Mouse (Mus musculus): ENCODE data around the gene Tnpo1. TPM values are rescaled to one million over a fixed set of nuclear protein-coding genes. Genes with fewer than 3 reads are reported as not detected.

The Tnpo1 gene
- polyA plus RNA-seq, 1 experiment, result 44.1 TPM

DNA sequence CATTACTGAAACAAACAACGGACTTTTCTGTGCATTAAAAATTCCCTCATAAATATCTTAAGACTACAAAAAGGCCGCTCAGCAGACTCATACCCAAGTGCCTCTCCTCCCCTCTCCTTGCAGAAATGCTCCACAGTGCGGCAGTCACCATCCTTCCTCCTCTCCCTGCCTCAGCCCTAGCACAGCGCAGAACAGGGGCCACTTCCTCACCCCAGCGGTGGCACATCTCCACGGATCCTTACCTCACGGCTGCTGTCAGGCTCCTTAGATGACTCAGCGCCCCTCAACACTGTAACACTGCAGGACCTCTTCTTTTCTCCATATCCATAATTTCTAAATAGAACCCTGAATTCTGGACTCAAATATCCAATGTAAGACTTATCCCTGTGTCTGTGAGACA is 13.6 kb downstream of the Tnpo1 start:
- Histone ChIP-seq H3K27me3 (ENCODE audit: control insufficient read depth, insufficient read depth, insufficient read length) (no peaks in the 10 kb centered on the region), H3K4me3 (ENCODE audit: insufficient read depth, poor library complexity, severe bottlenecking) (no peak overlapping the region), H3K36me3 (ENCODE audit: control insufficient read depth, insufficient read depth) (peaks cover 8% of the 10 kb centered on the region), H3ac (ENCODE audit: control insufficient read depth, insufficient read length, low read depth) (no peak overlapping the region), H3K79me2 (ENCODE audit: control insufficient read depth, insufficient read depth) (peaks cover 100% of the 10 kb centered on the region), H3K79me3 (ENCODE audit: low read depth) (peaks cover 95% of the 10 kb centered on the region)
- TF ChIP-seq USF1 (IDR thresholded peaks at IDR 0.05; ENCODE audit: low read depth), result no peak
- no peak for TF ChIP-seq MYOD1 (IDR thresholded peaks at IDR 0.05; ENCODE audit: control insufficient read depth, insufficient read length, low read depth)
- TF ChIP-seq CTCF (IDR thresholded peaks at IDR 0.05; ENCODE audit: control insufficient read depth, insufficient read depth, insufficient read length), result no peak
- TF ChIP-seq CEBPB (IDR thresholded peaks at IDR 0.05; ENCODE audit: low read depth), result no peak
- no peak for TF ChIP-seq FOSL1 (IDR thresholded peaks at IDR 0.05; ENCODE audit: insufficient read depth, low read length, poor library complexity, severe bottlenecking)
- no peak for TF ChIP-seq MYOG (IDR thresholded peaks at IDR 0.05; ENCODE audit: control insufficient read depth, extremely low read depth, insufficient read length)
- no peak for TF ChIP-seq MAX (IDR thresholded peaks at IDR 0.05)

GRCm38 (mm10) chr13:98910801-98911200 is 15.4 kb downstream of the Tnpo1 start:
- TF ChIP-seq USF1 (IDR thresholded peaks at IDR 0.05; ENCODE audit: low read depth) (no peak), FOSL1 (IDR thresholded peaks at IDR 0.05; ENCODE audit: insufficient read depth, low read length, poor library complexity, severe bottlenecking) (no peak), MYOD1 (IDR thresholded peaks at IDR 0.05; ENCODE audit: control insufficient read depth, insufficient read length, low read depth) (no peak), MAX (IDR thresholded peaks at IDR 0.05) (no peak), CTCF (IDR thresholded peaks at IDR 0.05; ENCODE audit: control insufficient read depth, insufficient read depth, insufficient read length) (no peak), CEBPB (IDR thresholded peaks at IDR 0.05; ENCODE audit: low read depth) (no peak), MYOG (IDR thresholded peaks at IDR 0.05; ENCODE audit: control insufficient read depth, extremely low read depth, insufficient read length) (no peak)
- H3K79me2 ChIP-seq (ENCODE audit: control insufficient read depth, insufficient read depth), result peaks cover 100% of the 10 kb centered on the region
- no peaks in the 10 kb centered on the region for H3K27me3 ChIP-seq (ENCODE audit: control insufficient read depth, insufficient read depth, insufficient read length)
- H3K4me3 ChIP-seq (ENCODE audit: insufficient read depth, poor library complexity, severe bottlenecking), result no peak overlapping the region
- no peak overlapping the region for H3ac ChIP-seq (ENCODE audit: control insufficient read depth, insufficient read length, low read depth)
- H3K79me3 ChIP-seq (ENCODE audit: low read depth), result peaks cover 95% of the 10 kb centered on the region
- H3K36me3 ChIP-seq (ENCODE audit: control insufficient read depth, insufficient read depth), result peaks cover 3% of the 10 kb centered on the region

DNA sequence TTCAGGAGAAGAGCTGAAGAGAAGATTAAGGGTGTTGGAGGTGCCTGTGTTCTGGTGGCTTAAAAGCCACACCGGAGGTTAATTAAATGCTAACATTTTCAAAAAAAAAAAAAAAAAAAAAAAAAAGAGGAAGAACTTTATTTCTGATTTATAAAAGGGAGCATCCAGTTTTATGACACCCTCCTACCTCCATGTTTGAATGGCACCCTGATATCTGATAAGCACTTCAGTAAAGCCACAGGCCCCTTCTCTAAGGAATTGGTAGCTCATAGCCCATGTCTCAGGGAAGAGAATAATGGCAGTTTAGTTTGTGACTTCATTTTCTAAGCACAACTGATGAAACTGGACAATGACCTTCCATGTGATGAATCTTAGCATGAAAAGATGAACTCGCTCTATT is 21.6 kb downstream of the Tnpo1 start:
- no peak overlapping the region for H3ac ChIP-seq (ENCODE audit: control insufficient read depth, insufficient read length, low read depth)
- H3K79me3 ChIP-seq (ENCODE audit: low read depth), result peaks cover 88% of the 10 kb centered on the region
- TF ChIP-seq CTCF (IDR thresholded peaks at IDR 0.05; ENCODE audit: control insufficient read depth, insufficient read depth, insufficient read length) (no peak), CEBPB (IDR thresholded peaks at IDR 0.05; ENCODE audit: low read depth) (no peak), USF1 (IDR thresholded peaks at IDR 0.05; ENCODE audit: low read depth) (no peak), MYOG (IDR thresholded peaks at IDR 0.05; ENCODE audit: control insufficient read depth, extremely low read depth, insufficient read length) (no peak), MYOD1 (IDR thresholded peaks at IDR 0.05; ENCODE audit: control insufficient read depth, insufficient read length, low read depth) (no peak), FOSL1 (IDR thresholded peaks at IDR 0.05; ENCODE audit: insufficient read depth, low read length, poor library complexity, severe bottlenecking) (no peak), MAX (IDR thresholded peaks at IDR 0.05) (no peak)
- H3K79me2 ChIP-seq (ENCODE audit: control insufficient read depth, insufficient read depth), result peaks cover 100% of the 10 kb centered on the region
- H3K36me3 ChIP-seq (ENCODE audit: control insufficient read depth, insufficient read depth), result peaks cover 14% of the 10 kb centered on the region
- H3K27me3 ChIP-seq (ENCODE audit: control insufficient read depth, insufficient read depth, insufficient read length), result no peaks in the 10 kb centered on the region
- H3K4me3 ChIP-seq (ENCODE audit: insufficient read depth, poor library complexity, severe bottlenecking), result no peak overlapping the region

- no peak overlapping the region for H3ac ChIP-seq (ENCODE audit: control insufficient read depth, insufficient read length, low read depth)
- peaks cover 14% of the 10 kb centered on the region for H3K36me3 ChIP-seq (ENCODE audit: control insufficient read depth, insufficient read depth)
- TF ChIP-seq MYOD1 (IDR thresholded peaks at IDR 0.05; ENCODE audit: control insufficient read depth, insufficient read length, low read depth) (no peak), USF1 (IDR thresholded peaks at IDR 0.05; ENCODE audit: low read depth) (no peak), CTCF (IDR thresholded peaks at IDR 0.05; ENCODE audit: control insufficient read depth, insufficient read depth, insufficient read length) (no peak), MYOG (IDR thresholded peaks at IDR 0.05; ENCODE audit: control insufficient read depth, extremely low read depth, insufficient read length) (no peak), CEBPB (IDR thresholded peaks at IDR 0.05; ENCODE audit: low read depth) (no peak), FOSL1 (IDR thresholded peaks at IDR 0.05; ENCODE audit: insufficient read depth, low read length, poor library complexity, severe bottlenecking) (no peak), MAX (IDR thresholded peaks at IDR 0.05) (no peak)
- peaks cover 99% of the 10 kb centered on the region for H3K79me2 ChIP-seq (ENCODE audit: control insufficient read depth, insufficient read depth)
- H3K4me3 ChIP-seq (ENCODE audit: insufficient read depth, poor library complexity, severe bottlenecking), result no peak overlapping the region
- peaks cover 88% of the 10 kb centered on the region for H3K79me3 ChIP-seq (ENCODE audit: low read depth)
- H3K27me3 ChIP-seq (ENCODE audit: control insufficient read depth, insufficient read depth, insufficient read length), result no peaks in the 10 kb centered on the region
Observed at GRCm38 (mm10) chr13:98902366-98903025, 23.7 kb downstream of the Tnpo1 start.

- no peak for TF ChIP-seq CEBPB (IDR thresholded peaks at IDR 0.05; ENCODE audit: low read depth)
- no peak for TF ChIP-seq CTCF (IDR thresholded peaks at IDR 0.05; ENCODE audit: control insufficient read depth, insufficient read depth, insufficient read length)
- no peak for TF ChIP-seq USF1 (IDR thresholded peaks at IDR 0.05; ENCODE audit: low read depth)
- no peak for TF ChIP-seq MAX (IDR thresholded peaks at IDR 0.05)
- TF ChIP-seq FOSL1 (IDR thresholded peaks at IDR 0.05; ENCODE audit: insufficient read depth, low read length, poor library complexity, severe bottlenecking), result no peak
- no peak for TF ChIP-seq MYOD1 (IDR thresholded peaks at IDR 0.05; ENCODE audit: control insufficient read depth, insufficient read length, low read depth)
- no peak for TF ChIP-seq MYOG (IDR thresholded peaks at IDR 0.05; ENCODE audit: control insufficient read depth, extremely low read depth, insufficient read length)
- H3K79me3 ChIP-seq (ENCODE audit: low read depth), result peaks cover 90% of the 10 kb centered on the region
- no peak overlapping the region for H3K4me3 ChIP-seq (ENCODE audit: insufficient read depth, poor library complexity, severe bottlenecking)
- peaks cover 99% of the 10 kb centered on the region for H3K79me2 ChIP-seq (ENCODE audit: control insufficient read depth, insufficient read depth)
- no peaks in the 10 kb centered on the region for H3K27me3 ChIP-seq (ENCODE audit: control insufficient read depth, insufficient read depth, insufficient read length)
- peaks cover 7% of the 10 kb centered on the region for H3K36me3 ChIP-seq (ENCODE audit: control insufficient read depth, insufficient read depth)
- no peak overlapping the region for H3ac ChIP-seq (ENCODE audit: control insufficient read depth, insufficient read length, low read depth)
Observed at GRCm38 (mm10) chr13:98899550-98899949, 26.6 kb downstream of the Tnpo1 start.
